Mouse (Mus musculus) layer of hippocampus, adult 6 months (tissue): Measurements from ENCODE around the gene Ift140. TPM values are rescaled to one million over a fixed set of nuclear protein-coding genes. Genes with fewer than 3 reads are reported as not detected.

Source experiments
- long read RNA-seq, 2 experiments: library from polyadenylated mRNA; unstranded; transcript quantifications; one replicate each; pipeline ENCODE4 v2.0.0; 2019 to 2020
- polyA plus RNA-seq: library from polyadenylated mRNA; unstranded; fragments of <200 nt; fragmentation: Nextera tagmentation; gene quantifications from 2 replicates; pipeline ENCODE4 v1.2.3, GENCODE M21; 2021

Gene Ift140
- polyA plus RNA-seq: 4.3 and 6.4 TPM in 2 replicates
- long read RNA-seq, experiment 1, full-length matches to known transcripts: 1 of 8 reads
- long read RNA-seq, experiment 1, partial matches to known transcripts: 7 of 8 reads
- long read RNA-seq, experiment 1, other reads (novel, unspliced or antisense): 0 of 8 reads
- long read RNA-seq, experiment 2, full-length matches to known transcripts: 30 of 64 reads
- long read RNA-seq, experiment 2, partial matches to known transcripts: 16 of 64 reads
- long read RNA-seq, experiment 2, other reads (novel, unspliced or antisense): 18 of 64 reads

GRCm38 (mm10) chr17:25015655-25016291, at the start of gene Ift140, which contains the start of gene Cramp1l:
TSS of gene Ift140 (plus strand) at chr17:25016085.
TSS of gene Cramp1l (minus strand) at chr17:25015788.

GRCm38 (mm10) chr17:25083444-25083931, 67.6 kb downstream of the Ift140 start, which contains the start of gene Tmem204:
TSS of gene Tmem204 (minus strand) at chr17:25083591.

GRCm38 (mm10) chr17:25115664-25116432, 100.0 kb downstream of the Ift140 start, which contains the start of gene Telo2:
TSS of gene Telo2 (minus strand) at chr17:25115967.

GRCm38 (mm10) chr17:25120406-25120805, 104.5 kb downstream of the Ift140 start, which contains the start of gene Ptx4:
TSS of gene Ptx4 (plus strand) at chr17:25120760.

GRCm38 (mm10) chr17:25133275-25133698, 117.4 kb downstream of the Ift140 start, which contains the start of gene Clcn7:
TSS of gene Clcn7 (plus strand) at chr17:25133391.

Other genes starting within 250 kb of the Ift140 start
- not detected in 2 replicates for gene Meiob, start 211.8 kb upstream of the Ift140 start, polyA plus RNA-seq
- 305 and 325 TPM in 2 replicates for gene Hagh, start 175.9 kb upstream of the Ift140 start, polyA plus RNA-seq
- gene Fahd1, start 165.7 kb upstream of the Ift140 start, polyA plus RNA-seq: 25.1 and 25.5 TPM in 2 replicates
- 0.20 TPM in 1 of 2 replicates, not detected in the other for gene Igfals, start 150.1 kb upstream of the Ift140 start, polyA plus RNA-seq
- gene Nubp2, start 129.7 kb upstream of the Ift140 start, polyA plus RNA-seq: 54.0 and 61.7 TPM in 2 replicates
- 82.3 and 84.0 TPM in 2 replicates for gene Spsb3, start 129.4 kb upstream of the Ift140 start, polyA plus RNA-seq
- 15.7 and 16.4 TPM in 2 replicates for gene Eme2, start 121.0 kb upstream of the Ift140 start, polyA plus RNA-seq
- 173 and 187 TPM in 2 replicates for gene Mrps34, start 121.0 kb upstream of the Ift140 start, polyA plus RNA-seq
- gene Nme3, start 119.6 kb upstream of the Ift140 start, polyA plus RNA-seq: 121 and 122 TPM in 2 replicates
- gene Mapk8ip3, start 79.1 kb upstream of the Ift140 start, polyA plus RNA-seq: 52.4 and 55.8 TPM in 2 replicates
- 4.7 and 5.9 TPM in 2 replicates for gene Jpt2, start 55.4 kb upstream of the Ift140 start, polyA plus RNA-seq
- gene Cramp1l, start 297 bp upstream of the Ift140 start, polyA plus RNA-seq: 6.2 and 7.0 TPM in 2 replicates
- gene Tmem204, start 67.5 kb downstream of the Ift140 start, polyA plus RNA-seq: 15.0 and 15.1 TPM in 2 replicates
- 9.6 and 9.7 TPM in 2 replicates for gene Telo2, start 99.9 kb downstream of the Ift140 start, polyA plus RNA-seq
- 0.79 and 0.80 TPM in 2 replicates for gene Ptx4, start 104.7 kb downstream of the Ift140 start, polyA plus RNA-seq
- 31.4 and 33.7 TPM in 2 replicates for gene Clcn7, start 117.3 kb downstream of the Ift140 start, polyA plus RNA-seq
- not detected in 2 replicates for gene Ccdc154, start 146.4 kb downstream of the Ift140 start, polyA plus RNA-seq
- not detected in 2 replicates for gene Gm38655, start 159.4 kb downstream of the Ift140 start, polyA plus RNA-seq
- 23.3 and 25.0 TPM in 2 replicates for gene BC003965, start 168.5 kb downstream of the Ift140 start, polyA plus RNA-seq
- 15.3 and 15.6 TPM in 2 replicates for gene Unkl, start 172.3 kb downstream of the Ift140 start, polyA plus RNA-seq
- 90.7 and 91.3 TPM in 2 replicates for gene Gnptg, start 224.0 kb downstream of the Ift140 start, polyA plus RNA-seq
- gene Tsr3, start 224.1 kb downstream of the Ift140 start, polyA plus RNA-seq: 58.8 and 62.6 TPM in 2 replicates
- gene Baiap3, start 240.3 kb downstream of the Ift140 start, polyA plus RNA-seq: 3.0 and 4.2 TPM in 2 replicates